Mouse (Mus musculus): ENCODE data around the gene Casc1.

GRCm38 (mm10) chr6:145255952-145256700 is 45.3 kb upstream of the Casc1 start:
- no peak for TF ChIP-seq CTCF (IDR thresholded peaks at IDR 0.05; ENCODE audit: extremely low read depth, insufficient read depth, low read length)
- no peak for TF ChIP-seq POLR2A (IDR thresholded peaks at IDR 0.05; ENCODE audit: extremely low read depth, insufficient read depth, low read length)

Measured in cortical plate, adult 2 months (tissue).